Mouse (Mus musculus): Measurements from ENCODE around the gene Spef1.

DNA sequence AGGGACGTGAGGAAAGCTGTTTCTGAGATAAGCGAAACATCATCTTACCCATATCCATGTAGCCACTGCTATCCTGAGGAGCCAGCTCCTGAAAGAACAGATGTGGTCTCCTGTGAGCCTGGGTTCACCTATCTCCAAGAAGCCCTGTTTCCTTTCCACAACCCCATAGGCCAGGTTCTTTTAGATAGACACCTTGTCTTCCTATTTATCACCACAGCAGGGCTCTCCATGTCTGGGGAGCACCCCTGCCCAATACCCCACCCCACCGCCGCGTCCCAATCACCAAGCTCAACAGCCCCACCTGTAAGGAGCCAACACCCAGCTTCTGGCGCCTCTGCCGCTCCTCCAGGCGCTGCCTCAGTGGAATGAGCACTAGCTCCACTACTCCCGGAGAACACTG lies 14.8 kb downstream of the Spef1 start:
- TF ChIP-seq CTCF (IDR thresholded peaks at IDR 0.05), result no peak
- no peak for TF ChIP-seq EP300 (IDR thresholded peaks at IDR 0.05)

All from lung, postnatal 0 days (tissue).